Mouse (Mus musculus) heart, adult 2 months (tissue): ENCODE measurements around the gene Btn2a2. TPM values are rescaled to one million over a fixed set of nuclear protein-coding genes. Genes with fewer than 3 reads are reported as not detected.

Experiments
- DNase-seq, 2 experiments: peaks; one replicate each; pipeline ENCODE4 v3.0.0; 2021
- H3K27ac ChIP-seq: fragments of 200-600 bp; 2 replicates; pipeline ENCODE4 v1.8.1; 2022
- H3K27me3 ChIP-seq: fragments of 200-500 bp; 2 replicates; pipeline ENCODE4 v1.6.1; 2012; ENCODE audit warnings: mild to moderate bottlenecking, low read length, inconsistent platforms, mixed read lengths; ENCODE audit not compliant: control insufficient read depth, insufficient read depth
- H3K36me3 ChIP-seq: fragments of 200-500 bp; 2 replicates; pipeline ENCODE4 v1.6.1; 2012; ENCODE audit warnings: low read length, inconsistent platforms; ENCODE audit not compliant: control insufficient read depth, insufficient read depth
- H3K4me1 ChIP-seq: fragments of 200-500 bp; 2 replicates; pipeline ENCODE4 v1.6.1; 2011; ENCODE audit warnings: low read length; ENCODE audit not compliant: control insufficient read depth, insufficient read depth
- H3K4me3 ChIP-seq: fragments of 200-600 bp; 2 replicates; pipeline ENCODE4 v1.8.1; 2022
- H3K79me2 ChIP-seq: fragments of 200-500 bp; replicated peaks from 2 replicates; pipeline ENCODE4 v1.6.1; 2012; ENCODE audit warnings: mild to moderate bottlenecking, inconsistent platforms, low read length, moderate library complexity, mixed read lengths; ENCODE audit not compliant: control insufficient read depth, insufficient read depth
- H3K9ac ChIP-seq: fragments of 200-500 bp; 2 replicates; pipeline ENCODE4 v1.6.1; 2012; ENCODE audit warnings: low read depth, mild to moderate bottlenecking, control low read depth, inconsistent platforms, low read length, mixed read lengths
- CTCF ChIP-seq: fragments of 200-600 bp; IDR thresholded peaks from 2 replicates; pipeline ENCODE4 v1.8.1; 2022; ENCODE audit warnings: antibody characterized with exemption, mild to moderate bottlenecking, moderate library complexity
- EP300 ChIP-seq: fragments of 200-500 bp; IDR thresholded peaks from 2 replicates; pipeline ENCODE4 v1.6.1; 2011; ENCODE audit warnings: low read depth, low read length, control low read depth; ENCODE audit not compliant: insufficient read depth
- POLR2A ChIP-seq: fragments of 200-500 bp; IDR thresholded peaks from 2 replicates; pipeline ENCODE4 v1.6.1; 2011; ENCODE audit warnings: mild to moderate bottlenecking, low read depth, low read length, control low read depth; ENCODE audit not compliant: insufficient read depth
- WGBS: fragments of 180-500 bp; shearing (Covaris S2); methylation state at CpG from one replicate; pipeline ENCODE4 v1.1.7; 2018; 5-methylcytosine and 5-hydroxymethylcytosine counted together
- intact Hi-C: fragments of 180-260 bp; cut with DNase I; formaldehyde crosslinking; loops from one replicate; pipeline ENCODE4 v1.15.1; 2025
- polyA plus RNA-seq: library from polyadenylated mRNA; depleted of rRNA; stranded (reverse); fragments of >200 nt; gene quantifications from 2 replicates; pipeline ENCODE4 v1.2.3, GENCODE M21; 2012
- total RNA-seq, 2 experiments: library from RNA; stranded (reverse); gene quantifications; 2 replicates each; pipeline ENCODE4 v1.2.3; 2021

The Btn2a2 gene
- total and polyA plus RNA-seq, 3 experiments = not detected

DNA sequence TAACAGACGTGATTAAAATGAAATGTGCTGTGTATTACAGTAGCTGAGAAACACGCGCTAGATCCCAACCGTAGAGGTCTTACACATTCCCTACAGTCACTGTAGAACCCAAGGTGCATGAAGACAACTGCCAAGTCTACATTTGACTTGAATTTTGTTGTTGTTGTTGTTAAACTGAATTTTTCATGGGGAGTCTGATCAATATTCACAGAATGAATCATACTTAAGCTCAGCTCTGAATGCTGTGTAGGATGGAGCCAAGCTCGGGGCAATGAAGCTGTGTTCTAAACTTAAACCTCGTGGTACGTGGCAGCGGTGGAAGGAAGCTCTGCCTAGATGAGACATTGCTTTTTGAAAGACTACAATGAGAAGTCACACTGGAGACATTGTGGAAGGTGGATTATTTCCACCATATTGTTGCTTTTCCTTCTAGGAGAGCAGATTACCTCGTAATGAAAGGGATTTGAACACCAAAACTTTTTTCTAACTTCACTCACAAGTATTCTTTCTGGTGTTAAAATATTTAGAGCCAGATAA, 13.4 kb upstream of the Btn2a2 start:
- Histone ChIP-seq H3K27ac (no peak overlapping the region), H3K79me2 (no peaks in the 10 kb centered on the region), H3K4me1 (no peaks in the 10 kb centered on the region), H3K36me3 (no peaks in the 10 kb centered on the region), H3K9ac (no peak overlapping the region), H3K27me3 (no peaks in the 10 kb centered on the region), H3K4me3 (no peak overlapping the region)
- WGBS = 62% methylated on average over 9 of the region's 9 CpGs
- no peak for DNase-seq
- intact Hi-C loops = no loop called here
- TF ChIP-seq EP300 = no peak
- TF ChIP-seq POLR2A = no peak
- TF ChIP-seq CTCF = no peak

DNA sequence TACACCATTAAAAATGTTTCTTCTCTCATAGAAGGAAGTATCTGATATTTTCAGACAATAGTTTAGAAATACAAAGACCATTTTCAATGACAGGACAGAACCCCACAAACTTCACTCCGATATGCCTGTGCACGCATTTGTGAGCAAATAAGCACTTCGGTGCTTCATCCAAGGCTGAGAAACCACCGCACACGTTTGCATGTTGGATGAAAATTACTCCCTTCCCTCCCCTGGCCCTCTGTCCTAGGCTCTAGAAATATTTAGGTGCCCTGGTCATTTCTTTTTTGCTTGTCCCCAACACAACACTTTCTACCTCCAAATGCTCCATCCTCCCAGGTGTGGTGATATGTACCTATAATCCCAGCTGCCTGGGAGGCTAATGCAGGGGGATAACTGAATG, 12.9 kb upstream of the Btn2a2 start:
- Histone ChIP-seq H3K9ac (no peak overlapping the region), H3K79me2 (no peaks in the 10 kb centered on the region), H3K4me3 (no peak overlapping the region), H3K27ac (no peak overlapping the region), H3K4me1 (no peaks in the 10 kb centered on the region), H3K27me3 (no peaks in the 10 kb centered on the region), H3K36me3 (no peaks in the 10 kb centered on the region)
- no peak for DNase-seq
- intact Hi-C loops = no loop called here
- TF ChIP-seq CTCF = no peak
- no peak for TF ChIP-seq POLR2A
- TF ChIP-seq EP300 = no peak
- WGBS = 45% methylated on average over 5 of the region's 5 CpGs

DNA sequence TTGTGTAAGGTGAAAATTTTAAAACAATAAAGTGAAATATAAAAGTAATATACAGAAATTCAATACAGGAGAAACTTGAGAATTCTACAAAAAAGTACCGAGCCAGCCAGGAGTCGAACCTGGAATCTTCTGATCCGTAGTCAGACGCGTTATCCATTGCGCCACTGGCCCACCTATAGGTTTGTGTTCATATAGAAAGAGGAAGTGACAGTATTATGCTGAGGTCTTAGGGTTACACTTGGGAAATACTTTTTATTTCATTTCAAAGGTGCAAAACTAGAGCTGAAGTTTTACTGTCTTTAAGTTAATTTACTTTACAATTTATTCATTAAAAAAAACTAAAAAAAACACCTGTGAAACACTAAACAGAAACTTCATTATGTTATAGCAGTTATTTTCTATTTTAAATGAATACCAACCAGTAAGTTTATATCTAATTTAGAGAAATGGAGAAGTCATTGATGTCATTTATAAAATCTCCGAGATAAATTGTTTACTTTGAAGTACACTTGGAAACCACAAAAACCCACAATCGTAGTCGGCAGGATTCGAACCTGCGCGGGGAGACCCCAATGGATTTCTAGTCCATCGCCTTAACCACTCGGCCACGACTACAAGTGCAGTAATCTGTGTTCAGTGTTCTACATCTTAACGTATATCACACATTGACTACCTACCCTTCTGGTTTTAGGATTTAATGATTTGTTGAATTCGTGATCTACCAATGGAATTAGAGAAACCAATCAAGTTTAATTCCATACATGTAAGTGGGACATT, 12.0 kb upstream of the Btn2a2 start:
- no peaks in the 10 kb centered on the region for H3K4me1 ChIP-seq
- WGBS = 24% methylated on average over 17 of the region's 17 CpGs
- H3K27ac ChIP-seq = no peak overlapping the region
- no peak overlapping the region for H3K9ac ChIP-seq
- peak; percentile 65 to 70 for DNase-seq
- TF ChIP-seq CTCF (no peak), EP300 (no peak)
- H3K79me2 ChIP-seq = no peaks in the 10 kb centered on the region
- no peaks in the 10 kb centered on the region for H3K36me3 ChIP-seq
- no peaks in the 10 kb centered on the region for H3K27me3 ChIP-seq
- intact Hi-C loops = no loop called here
- H3K4me3 ChIP-seq = no peak overlapping the region

DNA sequence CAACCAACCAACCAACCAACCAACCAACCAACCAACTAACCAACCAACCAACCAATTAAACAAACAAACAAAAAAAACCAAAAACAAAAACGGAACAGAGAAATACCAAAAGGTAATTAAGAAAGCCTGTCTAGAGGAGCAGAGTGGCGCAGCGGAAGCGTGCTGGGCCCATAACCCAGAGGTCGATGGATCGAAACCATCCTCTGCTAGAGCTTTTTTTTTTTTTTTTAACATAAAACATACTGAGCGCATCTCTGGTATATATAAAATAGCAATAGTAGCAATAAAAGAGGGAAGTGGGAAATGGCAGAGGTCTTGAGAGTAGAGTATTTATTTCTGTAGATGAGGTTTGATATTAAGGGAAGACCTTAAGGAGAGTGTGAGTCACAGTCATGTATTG, 11.3 kb upstream of the Btn2a2 start:
- 56% methylated on average over 7 of the region's 7 CpGs for WGBS
- no peaks in the 10 kb centered on the region for H3K79me2 ChIP-seq
- H3K9ac ChIP-seq = no peak overlapping the region
- no peaks in the 10 kb centered on the region for H3K36me3 ChIP-seq
- TF ChIP-seq CTCF (no peak), POLR2A (no peak), EP300 (no peak)
- no peaks in the 10 kb centered on the region for H3K4me1 ChIP-seq
- DNase-seq = no peak
- no peak overlapping the region for H3K27ac ChIP-seq
- H3K27me3 ChIP-seq = no peaks in the 10 kb centered on the region
- no peak overlapping the region for H3K4me3 ChIP-seq
- intact Hi-C loops = no loop called here

DNA sequence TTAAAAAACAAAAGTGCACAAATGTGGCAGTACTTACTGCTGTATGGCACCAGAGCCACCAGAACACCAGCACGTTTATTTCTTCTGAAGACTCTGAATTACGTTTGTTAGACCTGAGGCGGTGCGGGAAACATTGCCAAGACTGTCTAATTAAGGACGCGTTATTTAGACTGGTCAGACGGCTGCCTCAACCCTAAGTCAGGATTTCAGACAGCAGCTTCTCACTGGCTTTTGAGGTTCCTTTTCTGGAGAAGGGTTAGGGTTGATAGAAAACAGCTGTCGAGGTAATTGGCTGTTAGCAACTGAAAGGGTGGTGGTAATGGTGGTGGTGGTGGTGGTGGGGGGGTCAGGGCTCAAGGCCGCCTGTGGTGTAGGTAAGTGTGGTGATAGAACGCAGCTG, 10.0 kb upstream of the Btn2a2 start:
- Histone ChIP-seq H3K27ac (no peak overlapping the region), H3K9ac (no peak overlapping the region)
- 23% methylated on average over 10 of the region's 10 CpGs for WGBS

DNA sequence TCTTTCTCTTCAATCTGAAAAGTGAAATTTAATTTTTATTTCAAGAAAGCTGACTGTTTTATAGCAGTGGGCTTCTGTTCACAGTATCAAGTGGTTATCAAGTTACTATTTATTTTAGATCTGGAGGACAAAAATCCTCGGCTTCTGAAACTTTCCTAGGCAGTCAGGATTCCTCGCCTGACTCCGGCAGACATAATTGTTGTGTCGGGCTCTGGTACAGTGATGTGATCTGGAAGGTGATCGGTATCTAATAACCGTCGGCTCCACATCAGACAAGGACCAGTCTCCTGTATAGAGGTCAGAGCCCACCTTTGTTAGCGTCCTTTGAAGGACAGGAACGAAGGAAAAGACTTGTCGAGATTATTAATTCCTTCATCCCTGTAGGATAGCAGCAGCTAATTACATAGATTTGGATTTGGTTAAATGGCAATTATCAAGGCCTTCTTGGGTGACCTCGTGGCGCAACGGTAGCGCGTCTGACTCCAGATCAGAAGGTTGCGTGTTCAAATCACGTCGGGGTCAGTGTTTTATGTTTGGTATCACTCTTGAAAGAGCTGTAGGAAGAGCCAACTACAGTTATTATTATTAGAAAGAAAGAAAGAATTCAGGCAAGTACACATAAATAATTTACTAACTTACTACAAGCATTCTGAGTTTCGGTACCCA, 9.1 kb upstream of the Btn2a2 start:
- no peaks in the 10 kb centered on the region for H3K4me1 ChIP-seq
- no peaks in the 10 kb centered on the region for H3K36me3 ChIP-seq
- no peak overlapping the region for H3K9ac ChIP-seq
- intact Hi-C loops = no loop called here
- peak; percentile 27 to 39 for DNase-seq
- H3K27ac ChIP-seq = no peak overlapping the region
- 41% methylated on average over 19 of the region's 19 CpGs for WGBS
- no peak overlapping the region for H3K4me3 ChIP-seq
- H3K79me2 ChIP-seq = no peaks in the 10 kb centered on the region
- TF ChIP-seq CTCF (no peak), EP300 (no peak), POLR2A (no peak)
- no peaks in the 10 kb centered on the region for H3K27me3 ChIP-seq

More for the DNA sequence above, 10.0 kb upstream of the Btn2a2 start:
- DNase-seq = no peak
- Histone ChIP-seq H3K79me2 (no peaks in the 10 kb centered on the region), H3K36me3 (no peaks in the 10 kb centered on the region), H3K4me1 (no peaks in the 10 kb centered on the region), H3K4me3 (no peak overlapping the region), H3K27me3 (no peaks in the 10 kb centered on the region)
- intact Hi-C loops = no loop called here
- TF ChIP-seq POLR2A (no peak), CTCF (no peak), EP300 (no peak)
